Mouse (Mus musculus) cerebellum, adult 2 months (tissue): ENCODE measurements at regions not wholly inside any gene's neighbourhood (a gene's known extent, or its start where the extent isn't known, plus 50 kb on each side); places are given as distances from the start of the nearest gene placed in this dataset.

Experiments used
- CTCF ChIP-seq: fragments of 200-500 bp; IDR thresholded peaks from 2 replicates; pipeline ENCODE4 v1.5.1; 2011; ENCODE audit warnings: low read depth, mild to moderate bottlenecking, control low read depth, low read length, moderate library complexity, borderline replicate concordance; ENCODE audit not compliant: insufficient read depth
- POLR2A ChIP-seq: fragments of 200-500 bp; IDR thresholded peaks from 2 replicates; pipeline ENCODE4 v1.6.1; 2011; ENCODE audit warnings: low read length, control low read depth, borderline replicate concordance; ENCODE audit not compliant: insufficient read depth

DNA sequence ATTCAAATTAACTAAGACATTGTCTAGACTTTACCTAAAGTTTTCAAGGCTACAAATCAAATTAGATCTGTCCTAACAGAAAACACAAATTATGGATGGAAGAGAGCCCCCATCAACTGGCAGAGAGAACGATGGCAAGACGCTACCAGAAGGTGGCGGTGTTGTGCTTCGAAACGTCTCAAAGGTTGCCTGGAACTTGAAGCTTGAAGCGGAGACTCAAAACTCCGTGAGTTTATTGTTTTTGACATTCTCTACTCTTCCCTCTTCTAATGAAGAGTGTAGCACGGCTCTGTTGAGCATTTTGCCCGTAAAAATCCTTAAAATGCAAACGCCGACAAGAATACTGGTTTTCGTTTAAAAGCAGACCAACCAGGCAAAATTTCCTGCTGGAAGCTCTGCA lies 62.4 kb upstream of the Daam1 start:
- TF ChIP-seq POLR2A (no peak), CTCF (peak; percentile 96)
